Mouse (Mus musculus) intestine, embryonic 16.5 days (tissue): ENCODE results near the gene Tmeff2. TPM values are rescaled to one million over a fixed set of nuclear protein-coding genes. Genes with fewer than 3 reads are reported as not detected.

Source experiments
- ATAC-seq: fragments of 200-750 bp; cut with Nextera tagmentation; 2 replicates; pipeline ENCODE4 v1.8.0; 2017; ENCODE audit warnings: moderate TSS enrichment, moderate library complexity
- H3K27ac ChIP-seq: fragments of 300-500 bp; sonication (generic); 2 replicates; pipeline ENCODE4 v1.5.1; 2014; ENCODE audit warnings: mild to moderate bottlenecking, low read length
- H3K27me3 ChIP-seq: fragments of 300-500 bp; sonication (generic); replicated peaks from 2 replicates; pipeline ENCODE4 v1.6.1; 2014; ENCODE audit warnings: low read length, control low read depth, mixed read lengths; ENCODE audit not compliant: control insufficient read depth, insufficient read depth
- H3K36me3 ChIP-seq: fragments of 300-500 bp; sonication (generic); 2 replicates; pipeline ENCODE4 v1.6.1; 2014; ENCODE audit warnings: low read length, control low read depth; ENCODE audit not compliant: control insufficient read depth, insufficient read depth
- H3K4me1 ChIP-seq: fragments of 300-500 bp; sonication (generic); 2 replicates; pipeline ENCODE4 v1.6.1; 2014; ENCODE audit warnings: low read length, control low read depth, mixed read lengths; ENCODE audit not compliant: control insufficient read depth, insufficient read depth
- H3K4me2 ChIP-seq: fragments of 300-500 bp; sonication (generic); 2 replicates; pipeline ENCODE4 v1.6.1; 2014; ENCODE audit warnings: low read depth, low read length, control low read depth
- H3K4me3 ChIP-seq: fragments of 300-500 bp; sonication (generic); 2 replicates; pipeline ENCODE4 v1.5.1; 2014; ENCODE audit warnings: mild to moderate bottlenecking, low read length
- H3K9ac ChIP-seq: fragments of 300-500 bp; sonication (generic); 2 replicates; pipeline ENCODE4 v1.6.1; 2014; ENCODE audit warnings: low read depth, low read length
- H3K9me3 ChIP-seq: fragments of 300-500 bp; sonication (generic); 2 replicates; pipeline ENCODE4 v1.6.1; 2016; ENCODE audit warnings: low read length, control low read depth; ENCODE audit not compliant: control insufficient read depth
- WGBS: fragments of 180-500 bp; shearing (Covaris S2); extraction: QIAGEN DNeasy Blood & Tissue Kit; methylation state at CpG from one replicate; pipeline ENCODE4 v1.1.7; 2014; 5-methylcytosine and 5-hydroxymethylcytosine counted together
- polyA plus RNA-seq: library from polyadenylated mRNA; unstranded; fragments of >200 nt; fragmentation: Nextera tagmentation; extraction: Ambion mirVana; gene quantifications from 2 replicates; pipeline ENCODE4 v1.2.1, GENCODE M21; 2015

The Tmeff2 gene
- polyA plus RNA-seq, 1 experiment from 2014 or later = 10.7 TPM

GRCm38 (mm10) chr1:51090212-51090761 is 189.8 kb downstream of the Tmeff2 start:
- WGBS = 68% methylated on average over 4 of the region's 4 CpGs
- H3K4me2 ChIP-seq = no peak overlapping the region
- ATAC-seq = no peak

GRCm38 (mm10) chr1:51094713-51095112 is 194.3 kb downstream of the Tmeff2 start:
- no peaks in the 10 kb centered on the region for H3K36me3 ChIP-seq
- H3K27me3 ChIP-seq = no peaks in the 10 kb centered on the region
- H3K9ac ChIP-seq = no peak overlapping the region
- H3K27ac ChIP-seq = no peak overlapping the region
- 73% methylated on average over 2 of the region's 2 CpGs for WGBS
- no peak for ATAC-seq
- no peak overlapping the region for H3K4me3 ChIP-seq
- no peaks in the 10 kb centered on the region for H3K9me3 ChIP-seq
- no peak overlapping the region for H3K4me2 ChIP-seq
- H3K4me1 ChIP-seq = peaks cover 4% of the 10 kb centered on the region

More at GRCm38 (mm10) chr1:51090212-51090761, 189.8 kb downstream of the Tmeff2 start:
- no peaks in the 10 kb centered on the region for H3K27me3 ChIP-seq
- H3K4me3 ChIP-seq = no peak overlapping the region
- H3K27ac ChIP-seq = no peak overlapping the region
- H3K9me3 ChIP-seq = no peaks in the 10 kb centered on the region
- no peaks in the 10 kb centered on the region for H3K4me1 ChIP-seq
- no peak overlapping the region for H3K9ac ChIP-seq
- H3K36me3 ChIP-seq = no peaks in the 10 kb centered on the region

- ATAC-seq = no peak
- Histone ChIP-seq H3K27me3 (no peaks in the 10 kb centered on the region), H3K4me1 (peaks cover 4% of the 10 kb centered on the region), H3K4me2 (no peak overlapping the region), H3K9ac (no peak overlapping the region), H3K4me3 (no peak overlapping the region), H3K9me3 (no peaks in the 10 kb centered on the region), H3K36me3 (no peaks in the 10 kb centered on the region), H3K27ac (no peak overlapping the region)
- 59% methylated on average over 4 of the region's 4 CpGs for WGBS
These were observed 196.6 kb downstream of the Tmeff2 start for GRCm38 (mm10) chr1:51096848-51097598.

GRCm38 (mm10) chr1:51101034-51101590 is 200.7 kb downstream of the Tmeff2 start:
- 92% methylated on average over 2 of the region's 2 CpGs for WGBS
- Histone ChIP-seq H3K4me2 (no peak overlapping the region), H3K4me3 (no peak overlapping the region), H3K4me1 (peaks cover 4% of the 10 kb centered on the region), H3K27me3 (no peaks in the 10 kb centered on the region), H3K9ac (no peak overlapping the region), H3K9me3 (no peaks in the 10 kb centered on the region), H3K36me3 (no peaks in the 10 kb centered on the region), H3K27ac (no peak overlapping the region)
- no peak for ATAC-seq

- H3K27ac ChIP-seq = no peak overlapping the region
- ATAC-seq = no peak
- WGBS = 38% methylated on average over 2 of the region's 2 CpGs
These were observed 204.3 kb downstream of the Tmeff2 start for GRCm38 (mm10) chr1:51104698-51105097.

GRCm38 (mm10) chr1:51106401-51106920 is 206.0 kb downstream of the Tmeff2 start:
- 64% methylated on average over 4 of the region's 4 CpGs for WGBS
- H3K27me3 ChIP-seq = no peaks in the 10 kb centered on the region
- H3K4me2 ChIP-seq = no peak overlapping the region
- H3K36me3 ChIP-seq = no peaks in the 10 kb centered on the region
- no peak overlapping the region for H3K9ac ChIP-seq
- no peaks in the 10 kb centered on the region for H3K9me3 ChIP-seq
- no peak overlapping the region for H3K4me3 ChIP-seq
- ATAC-seq = no peak
- no peaks in the 10 kb centered on the region for H3K4me1 ChIP-seq
- H3K27ac ChIP-seq = no peak overlapping the region

More at GRCm38 (mm10) chr1:51104698-51105097, 204.3 kb downstream of the Tmeff2 start:
- no peaks in the 10 kb centered on the region for H3K9me3 ChIP-seq
- no peak overlapping the region for H3K4me2 ChIP-seq
- no peaks in the 10 kb centered on the region for H3K36me3 ChIP-seq
- H3K9ac ChIP-seq = no peak overlapping the region
- H3K4me3 ChIP-seq = no peak overlapping the region
- no peaks in the 10 kb centered on the region for H3K4me1 ChIP-seq
- no peaks in the 10 kb centered on the region for H3K27me3 ChIP-seq

- Histone ChIP-seq H3K4me1 (no peaks in the 10 kb centered on the region), H3K36me3 (no peaks in the 10 kb centered on the region), H3K9ac (no peak overlapping the region), H3K9me3 (no peaks in the 10 kb centered on the region), H3K4me3 (no peak overlapping the region), H3K27me3 (no peaks in the 10 kb centered on the region), H3K27ac (no peak overlapping the region), H3K4me2 (no peak overlapping the region)
- 64% methylated on average over 2 of the region's 2 CpGs for WGBS
- no peak for ATAC-seq
These were observed 206.9 kb downstream of the Tmeff2 start for GRCm38 (mm10) chr1:51107299-51107698.

- Histone ChIP-seq H3K4me2 (no peak overlapping the region), H3K4me1 (no peaks in the 10 kb centered on the region), H3K9me3 (no peaks in the 10 kb centered on the region), H3K27ac (no peak overlapping the region), H3K27me3 (no peaks in the 10 kb centered on the region), H3K36me3 (no peaks in the 10 kb centered on the region), H3K9ac (no peak overlapping the region), H3K4me3 (no peak overlapping the region)
- ATAC-seq = no peak
- WGBS = 86% methylated on average over 5 of the region's 5 CpGs
These were observed 214.3 kb downstream of the Tmeff2 start for GRCm38 (mm10) chr1:51114721-51115120.

GRCm38 (mm10) chr1:51115761-51116160 is 215.3 kb downstream of the Tmeff2 start:
- no peaks in the 10 kb centered on the region for H3K36me3 ChIP-seq
- H3K27ac ChIP-seq = no peak overlapping the region
- H3K4me2 ChIP-seq = no peak overlapping the region
- H3K27me3 ChIP-seq = no peaks in the 10 kb centered on the region
- H3K4me1 ChIP-seq = no peaks in the 10 kb centered on the region
- ATAC-seq = no peak
- WGBS = 92% methylated on average over 5 of the region's 5 CpGs
- H3K9me3 ChIP-seq = no peaks in the 10 kb centered on the region
- no peak overlapping the region for H3K9ac ChIP-seq
- no peak overlapping the region for H3K4me3 ChIP-seq
